ENCODE assay signal across 11 mouse cellular contexts in the genomic region with DNA sequence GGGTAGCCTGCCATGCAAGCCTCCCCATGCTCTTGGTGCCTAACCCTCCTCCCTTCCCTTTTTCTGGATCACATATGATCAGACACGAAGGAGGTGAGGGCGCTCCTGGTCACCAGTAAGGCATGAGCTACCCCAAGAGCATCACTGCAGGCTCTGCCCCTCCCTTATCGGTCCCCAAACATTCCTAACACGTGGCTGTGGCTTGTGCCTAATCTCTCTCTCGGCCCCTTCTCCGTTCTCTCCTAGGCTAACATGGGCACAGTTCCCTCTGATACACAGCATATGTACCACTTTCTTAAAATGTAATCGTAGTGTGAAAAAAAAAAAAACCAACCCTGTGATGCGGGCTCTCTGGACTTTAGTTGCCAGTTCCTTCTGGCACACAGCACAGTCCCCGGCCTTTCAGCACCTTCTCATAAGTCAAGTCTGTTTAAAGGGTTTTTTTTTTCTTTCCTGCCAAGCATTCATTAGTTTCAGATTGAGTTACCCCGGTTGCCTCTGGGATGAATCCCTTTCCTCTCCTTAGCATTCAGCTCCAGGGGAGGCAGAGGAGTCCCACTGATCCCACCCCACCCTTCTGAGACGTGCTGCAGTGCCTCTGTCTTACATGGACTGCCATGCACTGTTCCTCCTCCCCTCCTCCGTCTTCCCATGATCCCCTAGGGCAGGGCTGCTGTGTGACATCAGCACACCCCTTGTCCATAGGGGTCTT. TPM values are rescaled to one million over a fixed set of nuclear protein-coding genes. Genes with fewer than 3 reads are reported as not detected.
A peak's percentile ranks its signal among the peaks of the same experiment; 100 is the strongest.
DNase-seq lines count a peak whose midpoint lies in the region; ATAC-seq lines count a peak whose summit lies in the region.
"Had no signal": no experiment of that assay in that cellular context is flagged by ENCODE, and none has a peak within 500 bp of the region (broad histone marks: within the 10 kb centered on the region; RNA-seq: fewer than 3 reads in every experiment).

No protein-coding gene starts in this region.

- peaks cover 49% of the 10 kb centered on the region for H3K4me1 ChIP-seq in forebrain, embryonic 10.5 days
- H3K4me1 ChIP-seq in forebrain, embryonic 12.5 days, result peaks cover 39% of the 10 kb centered on the region
- peaks cover 18% of the 10 kb centered on the region for H3K4me1 ChIP-seq in neural tube, embryonic 11.5 days (ENCODE audit: control insufficient read depth, insufficient read depth, low read length)
- peaks cover 32% of the 10 kb centered on the region for H3K4me1 ChIP-seq in limb, embryonic 13.5 days
- H3K4me1 ChIP-seq in stomach, embryonic 16.5 days (ENCODE audit: control insufficient read depth, insufficient read depth, low read length), result peaks cover 27% of the 10 kb centered on the region

- H3K27me3 ChIP-seq in forebrain, embryonic 10.5 days (ENCODE audit: poor library complexity, severe bottlenecking), result no peaks in the 10 kb centered on the region
- H3K27me3 ChIP-seq in forebrain, embryonic 12.5 days, result no peaks in the 10 kb centered on the region
- H3K27me3 ChIP-seq in neural tube, embryonic 11.5 days (ENCODE audit: control insufficient read depth, insufficient read depth, low read length), result no peaks in the 10 kb centered on the region
- H3K27me3 ChIP-seq in limb, embryonic 13.5 days, result no peaks in the 10 kb centered on the region
- no peaks in the 10 kb centered on the region for H3K27me3 ChIP-seq in stomach, embryonic 16.5 days (ENCODE audit: control insufficient read depth, insufficient read depth, low read length)

- H3K27ac ChIP-seq in forebrain, embryonic 10.5 days, result peak overlapping the region; percentile 65
- H3K27ac ChIP-seq in forebrain, embryonic 12.5 days, result no peak overlapping the region
- 0 out of 2 replicates have a peak overlapping the region, but pooled peaks have one; percentile 20 for H3K27ac ChIP-seq in neural tube, embryonic 11.5 days (ENCODE audit: low read depth, low read length)
- H3K27ac ChIP-seq in limb, embryonic 13.5 days, result no peak overlapping the region
- H3K27ac ChIP-seq in stomach, embryonic 16.5 days (ENCODE audit: low read length), result no peak overlapping the region

- no peak for ATAC-seq in forebrain, embryonic 12.5 days (ENCODE audit: low FRiP score)
- peak; percentile 65 for ATAC-seq in neural tube, embryonic 11.5 days (ENCODE audit: insufficient read depth, low FRiP score, low TSS enrichment)
- peak; percentile 43 for ATAC-seq in limb, embryonic 13.5 days (ENCODE audit: low FRiP score, low read depth)
- ATAC-seq in stomach, embryonic 16.5 days (ENCODE audit: insufficient read depth, low FRiP score), result no peak; the same call in 1 of the 2 replicates

- no peak overlapping the region for H3K9ac ChIP-seq in forebrain, embryonic 12.5 days
- no peak overlapping the region; the same call in 1 of the 2 replicates for H3K9ac ChIP-seq in neural tube, embryonic 11.5 days (ENCODE audit: low read length)
- no peak overlapping the region for H3K9ac ChIP-seq in limb, embryonic 13.5 days
- H3K9ac ChIP-seq in stomach, embryonic 16.5 days (ENCODE audit: low read length), result peak overlapping the region; percentile 22; the same call in 1 of the 2 replicates

- WGBS in forebrain, embryonic 10.5 days, result 29% methylated on average over 12 of the region's 12 CpGs
- 31% methylated on average over 12 of the region's 12 CpGs for WGBS in forebrain, embryonic 12.5 days
- 46% methylated on average over 12 of the region's 12 CpGs for WGBS in neural tube, embryonic 11.5 days
- WGBS in limb, embryonic 13.5 days, result 25% methylated on average over 12 of the region's 12 CpGs
- WGBS in stomach, embryonic 16.5 days, result 32% methylated on average over 12 of the region's 12 CpGs

- no peak overlapping the region for H3K4me2 ChIP-seq in forebrain, embryonic 12.5 days
- H3K4me2 ChIP-seq in neural tube, embryonic 11.5 days (ENCODE audit: low read depth), result no peak overlapping the region
- H3K4me2 ChIP-seq in limb, embryonic 13.5 days (replicated peaks), result peak overlapping the region; percentile 42
- peak overlapping the region; percentile 1; the same call in 1 of the 2 replicates for H3K4me2 ChIP-seq in stomach, embryonic 16.5 days (ENCODE audit: low read depth, low read length)

- H3K4me3 ChIP-seq in forebrain, embryonic 10.5 days, result no peak overlapping the region
- H3K4me3 ChIP-seq in forebrain, embryonic 12.5 days (replicated peaks), result no peak overlapping the region
- H3K4me3 ChIP-seq in neural tube, embryonic 11.5 days (ENCODE audit: low read depth, low read length), result no peak overlapping the region
- H3K4me3 ChIP-seq in limb, embryonic 13.5 days, result no peak overlapping the region
- H3K4me3 ChIP-seq in stomach, embryonic 16.5 days (replicated peaks; ENCODE audit: low read length), result no peak overlapping the region

- no peaks in the 10 kb centered on the region for H3K9me3 ChIP-seq in forebrain, embryonic 10.5 days
- H3K9me3 ChIP-seq in forebrain, embryonic 12.5 days, result no peaks in the 10 kb centered on the region
- no peaks in the 10 kb centered on the region for H3K9me3 ChIP-seq in neural tube, embryonic 11.5 days (ENCODE audit: control insufficient read depth, low read length)
- H3K9me3 ChIP-seq in limb, embryonic 13.5 days, result no peaks in the 10 kb centered on the region
- H3K9me3 ChIP-seq in stomach, embryonic 16.5 days (replicated peaks; ENCODE audit: control insufficient read depth, low read length), result no peaks in the 10 kb centered on the region

- no peaks in the 10 kb centered on the region for H3K36me3 ChIP-seq in forebrain, embryonic 10.5 days (replicated peaks)
- H3K36me3 ChIP-seq in forebrain, embryonic 12.5 days (replicated peaks), result no peaks in the 10 kb centered on the region
- H3K36me3 ChIP-seq in neural tube, embryonic 11.5 days (ENCODE audit: control insufficient read depth, insufficient read depth, low read length), result no peaks in the 10 kb centered on the region
- no peaks in the 10 kb centered on the region for H3K36me3 ChIP-seq in limb, embryonic 13.5 days
- no peaks in the 10 kb centered on the region for H3K36me3 ChIP-seq in stomach, embryonic 16.5 days (ENCODE audit: control insufficient read depth, insufficient read depth, low read length)

- no peak for DNase-seq in forebrain, embryonic 10.5 days (ENCODE audit: extremely low spot score, low spot score)
- no peak for DNase-seq in neural tube, embryonic 11.5 days (ENCODE audit: low spot score)
- no peak for DNase-seq in neural tube, embryonic 10.5 days (ENCODE audit: extremely low spot score, low spot score)
- no peak for DNase-seq in ovary, postnatal 10 days (ENCODE audit: low spot score)
- no peak for DNase-seq in thymus, postnatal 25 days
- DNase-seq: kidney, postnatal 14 days; lung, postnatal 36 days; right cerebral cortex, adult 18-20 months had no signal

RNA-seq across cellular contexts. Expression of a gene that starts 19.2 kb away (rescaled TPM):
- polyA plus RNA-seq in forebrain, embryonic 10.5 days (2016; fragmentation: Nextera tagmentation; extraction: Ambion mirVana), result 5.4 and 5.5 TPM in 2 replicates
- 9.0 and 10.3 TPM in 2 replicates for polyA plus RNA-seq in forebrain, embryonic 12.5 days (2016; fragmentation: Nextera tagmentation; extraction: Ambion mirVana)
- 8.7 and 12.9 TPM in 2 replicates for polyA plus RNA-seq in neural tube, embryonic 11.5 days (2014; fragmentation: Nextera tagmentation; extraction: Ambion mirVana)
- polyA plus RNA-seq in limb, embryonic 13.5 days (2015; fragmentation: Nextera tagmentation; extraction: Ambion mirVana), result 7.0 and 7.7 TPM in 2 replicates
- polyA plus RNA-seq in stomach, embryonic 16.5 days (2015; fragmentation: Nextera tagmentation; extraction: Ambion mirVana), result 7.4 and 8.2 TPM in 2 replicates

Comparison
In these comparisons a context has a peak if more than half of its experiments do, and no peak if none do; other contexts are left out.
1. H3K27ac ChIP-seq: peak in forebrain, embryonic 10.5 days (single experiment) and neural tube, embryonic 11.5 days (single experiment); none in forebrain, embryonic 12.5 days (single experiment), limb, embryonic 13.5 days (single experiment) and stomach, embryonic 16.5 days (single experiment).
2. ATAC-seq: peak in neural tube, embryonic 11.5 days (single experiment) and limb, embryonic 13.5 days (single experiment); none in forebrain, embryonic 12.5 days (single experiment) and stomach, embryonic 16.5 days (single experiment).
3. H3K4me2 ChIP-seq: peak in limb, embryonic 13.5 days (single experiment) and stomach, embryonic 16.5 days (single experiment); none in forebrain, embryonic 12.5 days (single experiment) and neural tube, embryonic 11.5 days (single experiment).